Mouse (Mus musculus) megakaryocyte-erythroid progenitor cell, adult 5 weeks (primary cell): ENCODE results near the gene Fgd6. TPM values are rescaled to one million over a fixed set of nuclear protein-coding genes. Genes with fewer than 3 reads are reported as not detected.

Source experiments
- polyA plus RNA-seq: library from polyadenylated mRNA; stranded (reverse); fragments of >175 nt; gene quantifications from 2 replicates; pipeline ENCODE4 v1.2.3, GENCODE M21; 2012

Gene Fgd6
- 0.20 and 0.29 TPM in 2 replicates for polyA plus RNA-seq

GRCm38 (mm10) chr10:94035658-94036374, at the start of gene Fgd6, which contains the start of gene Vezt:
Gene Fgd6 (plus strand): TSS chr10:94036001.
Gene Vezt (minus strand): TSS chr10:94035817.

GRCm38 (mm10) chr10:94147756-94148531, 112.1 kb downstream of the Fgd6 start, which contains the start of gene Nr2c1:
Gene Nr2c1 (plus strand): TSS chr10:94148023.

Other genes with a start within 250 kb of the Fgd6 start
- 0.34 and 0.91 TPM in 2 replicates for gene Usp44, start 204.4 kb upstream of the Fgd6 start, polyA plus RNA-seq
- 564 and 827 TPM in 2 replicates for gene Metap2, start 138.9 kb upstream of the Fgd6 start, polyA plus RNA-seq
- 1.6 and 2.2 TPM in 2 replicates for gene Vezt, start 184 bp upstream of the Fgd6 start, polyA plus RNA-seq
- 2.2 TPM in 2 replicates for gene Nr2c1, start 112.0 kb downstream of the Fgd6 start, polyA plus RNA-seq
- 850 and 866 TPM in 2 replicates for gene Ndufa12, start 162.7 kb downstream of the Fgd6 start, polyA plus RNA-seq